Mouse (Mus musculus): ENCODE results near the gene Foxj3.

- TF ChIP-seq ZNF384 (IDR thresholded peaks at IDR 0.05; ENCODE audit: low read depth, low read length) (no peak), HCFC1 (IDR thresholded peaks at IDR 0.05; ENCODE audit: borderline replicate concordance, insufficient read depth, low read length) (no peak), MAFK (IDR thresholded peaks at IDR 0.05; ENCODE audit: insufficient read depth, low read depth, low read length) (no peak), CHD2 (IDR thresholded peaks at IDR 0.05; ENCODE audit: low read depth, low read length) (no peak)
Observed at GRCm38 (mm10) chr4:119490806-119491205, 46.0 kb upstream of the Foxj3 start.
